Mouse (Mus musculus) midbrain, postnatal 0 days (tissue): ENCODE results near the gene Nipal4. TPM values are rescaled to one million over a fixed set of nuclear protein-coding genes. Genes with fewer than 3 reads are reported as not detected.

Source experiments
- ATAC-seq: fragments of 200-750 bp; cut with Nextera tagmentation; 2 replicates; pipeline ENCODE4 v1.8.0; 2017; ENCODE audit warnings: moderate number of reproducible peaks, mild to moderate bottlenecking, moderate TSS enrichment, moderate library complexity; ENCODE audit not compliant: low FRiP score
- DNase-seq: peaks from one replicate; pipeline ENCODE4 v3.0.0-alpha.2; 2015; ENCODE audit warnings: low spot score
- H3K27ac ChIP-seq: fragments of 300-500 bp; sonication (generic); 2 replicates; pipeline ENCODE4 v1.5.1; 2014; ENCODE audit warnings: low read depth, mild to moderate bottlenecking, low read length, mixed read lengths
- H3K27me3 ChIP-seq: fragments of 300-500 bp; sonication (generic); 2 replicates; pipeline ENCODE4 v1.6.1; 2014; ENCODE audit warnings: low read length, control low read depth, mixed read lengths; ENCODE audit not compliant: insufficient read depth
- H3K36me3 ChIP-seq: fragments of 300-500 bp; sonication (generic); 2 replicates; pipeline ENCODE4 v1.6.1; 2014; ENCODE audit warnings: low read length, control low read depth, mixed read lengths; ENCODE audit not compliant: insufficient read depth
- H3K4me1 ChIP-seq: fragments of 300-500 bp; sonication (generic); 2 replicates; pipeline ENCODE4 v1.6.1; 2014; ENCODE audit warnings: mild to moderate bottlenecking, control low read depth, antibody characterized with exemption, low read length, mixed read lengths; ENCODE audit not compliant: insufficient read depth
- H3K4me2 ChIP-seq: fragments of 300-500 bp; sonication (generic); 2 replicates; pipeline ENCODE4 v1.6.1; 2014; ENCODE audit warnings: low read depth, mild to moderate bottlenecking, low read length, mixed read lengths; ENCODE audit not compliant: poor library complexity, severe bottlenecking
- H3K4me3 ChIP-seq: fragments of 300-500 bp; sonication (generic); 2 replicates; pipeline ENCODE4 v1.5.1; 2014; ENCODE audit warnings: low read depth, mild to moderate bottlenecking, low read length, moderate library complexity
- H3K9ac ChIP-seq: fragments of 300-500 bp; sonication (generic); replicated peaks from 2 replicates; pipeline ENCODE4 v1.6.1; 2014; ENCODE audit warnings: mild to moderate bottlenecking, low read length, moderate library complexity, mixed read lengths; ENCODE audit not compliant: poor library complexity, severe bottlenecking
- H3K9me3 ChIP-seq: fragments of 300-500 bp; sonication (generic); 2 replicates; pipeline ENCODE4 v1.6.1; 2016; ENCODE audit warnings: low read length, control low read depth
- CTCF ChIP-seq: IDR thresholded peaks from 2 replicates; pipeline ENCODE4 v1.5.1; 2016; ENCODE audit warnings: antibody characterized with exemption, mild to moderate bottlenecking
- WGBS: fragments of 180-500 bp; shearing (Covaris S2); extraction: QIAGEN DNeasy Blood & Tissue Kit; methylation state at CpG from one replicate; pipeline ENCODE4 v1.1.7; 2014; 5-methylcytosine and 5-hydroxymethylcytosine counted together
- polyA plus RNA-seq: library from polyadenylated mRNA; unstranded; fragments of >200 nt; fragmentation: Nextera tagmentation; extraction: Ambion mirVana; gene quantifications from 2 replicates; pipeline ENCODE4 v1.2.1, GENCODE M21; 2015
- total RNA-seq: library from RNA; depleted of rRNA; stranded (reverse); fragments of >200 nt; gene quantifications from 2 replicates; pipeline ENCODE4 v1.2.3, GENCODE M21; 2014

The Nipal4 gene
- total and polyA plus RNA-seq, 2 experiments from 2014 or later = 0.10 to 0.27 TPM

GRCm38 (mm10) chr11:46115411-46116173 is 50.7 kb downstream of the Nipal4 start:
- Histone ChIP-seq H3K9me3 (no peaks in the 10 kb centered on the region), H3K27me3 (no peaks in the 10 kb centered on the region), H3K4me1 (no peaks in the 10 kb centered on the region), H3K4me2 (no peak overlapping the region), H3K9ac (no peak overlapping the region), H3K36me3 (peaks cover 17% of the 10 kb centered on the region), H3K4me3 (no peak overlapping the region), H3K27ac (no peak overlapping the region)
- DNase-seq (no peak), ATAC-seq (no peak)
- no peak for TF ChIP-seq CTCF
- WGBS = 81% methylated on average over 9 of the region's 9 CpGs

DNA sequence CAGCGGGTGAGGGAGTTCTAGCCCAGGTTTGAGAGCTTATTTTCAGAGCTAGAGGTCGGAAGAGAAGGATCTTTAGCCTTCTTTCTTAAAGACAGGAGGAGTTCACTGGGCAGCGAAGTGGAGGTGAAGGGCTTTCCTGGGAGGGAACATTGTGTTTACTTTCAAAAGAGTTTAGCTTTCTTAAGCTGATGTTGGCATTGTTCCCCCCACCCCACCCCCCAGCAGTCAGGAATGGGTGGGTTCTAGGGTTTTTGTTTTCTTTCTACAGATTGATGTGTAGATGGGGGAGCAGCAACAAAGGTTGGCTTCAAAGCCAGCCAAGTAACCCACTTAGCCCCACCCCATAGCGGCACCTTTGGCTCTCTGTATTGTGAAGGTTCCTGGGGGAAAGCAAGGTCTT is 51.3 kb downstream of the Nipal4 start:
- H3K4me1 ChIP-seq = no peaks in the 10 kb centered on the region
- H3K27me3 ChIP-seq = no peaks in the 10 kb centered on the region
- no peak overlapping the region for H3K4me3 ChIP-seq
- H3K27ac ChIP-seq = no peak overlapping the region
- H3K9ac ChIP-seq = no peak overlapping the region
- H3K4me2 ChIP-seq = no peak overlapping the region
- TF ChIP-seq CTCF = no peak
- no peaks in the 10 kb centered on the region for H3K9me3 ChIP-seq
- H3K36me3 ChIP-seq = peaks cover 17% of the 10 kb centered on the region
- ATAC-seq (no peak), DNase-seq (no peak)
- WGBS = 58% methylated on average over 4 of the region's 4 CpGs

DNA sequence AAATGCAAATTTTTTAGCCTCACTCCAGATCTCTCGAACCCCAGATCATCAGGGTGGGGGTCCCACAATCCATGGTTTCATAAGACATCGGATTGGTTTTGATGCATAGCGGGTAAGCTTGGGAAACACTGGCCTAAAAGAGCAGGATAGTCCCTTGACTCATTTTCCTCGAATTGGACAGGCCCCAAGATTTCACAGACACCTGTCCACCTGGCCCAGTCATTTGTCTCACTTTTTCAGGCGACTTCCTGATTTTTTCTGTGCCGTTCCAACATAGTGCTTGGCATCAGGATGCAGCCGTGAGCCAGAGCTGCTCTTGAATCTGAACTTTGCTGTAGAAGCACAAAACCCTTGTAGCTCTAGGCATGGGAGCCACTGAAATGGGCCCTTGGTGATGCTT is 52.1 kb downstream of the Nipal4 start:
- H3K4me2 ChIP-seq = no peak overlapping the region
- H3K9ac ChIP-seq = no peak overlapping the region
- H3K4me3 ChIP-seq = no peak overlapping the region
- no peak for ATAC-seq
- H3K27me3 ChIP-seq = no peaks in the 10 kb centered on the region
- no peak overlapping the region for H3K27ac ChIP-seq
- no peak for DNase-seq
- H3K9me3 ChIP-seq = no peaks in the 10 kb centered on the region
- no peaks in the 10 kb centered on the region for H3K4me1 ChIP-seq
- WGBS = 92% methylated on average over 7 of the region's 7 CpGs
- TF ChIP-seq CTCF = no peak
- peaks cover 17% of the 10 kb centered on the region for H3K36me3 ChIP-seq

DNA sequence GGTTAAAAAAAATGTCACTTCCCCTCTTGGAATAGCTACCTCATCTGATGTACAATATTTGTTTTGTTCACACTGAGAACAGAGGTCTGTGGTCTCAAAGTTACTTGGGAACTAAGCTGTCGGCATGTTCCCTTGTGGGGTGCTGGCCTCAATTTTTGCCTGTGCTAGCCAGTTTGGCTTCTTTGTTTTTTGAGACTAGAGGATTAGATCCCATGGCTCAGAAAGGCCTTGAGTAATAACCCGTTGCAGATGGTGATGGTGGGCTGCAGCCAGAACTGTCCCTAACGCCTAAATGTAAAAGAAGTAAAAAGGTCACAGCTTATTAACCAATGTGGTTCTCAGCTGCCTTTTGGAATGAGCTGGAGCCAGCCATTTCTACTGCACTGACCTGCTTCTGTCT is 53.1 kb downstream of the Nipal4 start:
- Histone ChIP-seq H3K27ac (no peak overlapping the region), H3K9ac (no peak overlapping the region), H3K4me2 (no peak overlapping the region), H3K4me3 (no peak overlapping the region), H3K4me1 (no peaks in the 10 kb centered on the region), H3K9me3 (no peaks in the 10 kb centered on the region), H3K27me3 (no peaks in the 10 kb centered on the region), H3K36me3 (peaks cover 11% of the 10 kb centered on the region)
- ATAC-seq (no peak), DNase-seq (no peak)
- WGBS = 76% methylated on average over 3 of the region's 3 CpGs
- no peak for TF ChIP-seq CTCF

DNA sequence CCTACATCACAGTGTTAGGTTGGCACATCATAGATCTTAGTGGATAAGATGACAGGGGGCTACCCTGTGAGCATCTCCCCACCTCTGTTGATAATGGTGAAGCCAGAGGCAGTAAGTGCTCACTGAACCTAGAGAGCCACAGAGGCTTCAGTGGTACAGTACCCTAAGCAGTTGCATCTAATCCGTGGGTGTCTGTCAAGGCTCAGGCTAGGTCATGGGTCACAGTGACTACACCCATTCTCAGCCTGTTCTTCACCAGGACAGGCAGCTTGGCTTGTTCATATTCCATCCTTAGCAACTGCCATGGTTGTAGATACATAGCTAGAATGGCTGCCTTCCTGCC is 55.4 kb downstream of the Nipal4 start:
- ATAC-seq (no peak), DNase-seq (no peak)
- H3K27me3 ChIP-seq = no peaks in the 10 kb centered on the region
- H3K27ac ChIP-seq = no peak overlapping the region
- TF ChIP-seq CTCF = no peak
- no peak overlapping the region for H3K9ac ChIP-seq
- WGBS = 81% methylated on average over 1 of the region's 1 CpGs
- H3K4me1 ChIP-seq = no peaks in the 10 kb centered on the region
- H3K4me2 ChIP-seq = no peak overlapping the region
- peaks cover 7% of the 10 kb centered on the region; the same call in 1 of the 2 replicates for H3K36me3 ChIP-seq
- H3K9me3 ChIP-seq = no peaks in the 10 kb centered on the region
- H3K4me3 ChIP-seq = no peak overlapping the region

- Histone ChIP-seq H3K9me3 (no peaks in the 10 kb centered on the region), H3K27me3 (no peaks in the 10 kb centered on the region), H3K27ac (no peak overlapping the region), H3K36me3 (peaks cover 7% of the 10 kb centered on the region; the same call in 1 of the 2 replicates), H3K4me2 (no peak overlapping the region), H3K4me1 (no peaks in the 10 kb centered on the region), H3K9ac (no peak overlapping the region), H3K4me3 (no peak overlapping the region)
- 85% methylated on average over 8 of the region's 8 CpGs for WGBS
- DNase-seq = no peak
- no peak for ATAC-seq
- no peak for TF ChIP-seq CTCF
Observed at GRCm38 (mm10) chr11:46110156-46110944, 56.0 kb downstream of the Nipal4 start.
